Mouse (Mus musculus): ENCODE measurements around the gene Evc. TPM values are rescaled to one million over a fixed set of nuclear protein-coding genes. Genes with fewer than 3 reads are reported as not detected.

Gene Evc
- polyA plus RNA-seq, 1 experiment from 2014 or later = 2.2 TPM

- DNase-seq (ENCODE audit: low spot score) = no peak
- WGBS = 2% methylated on average over 22 of the region's 37 CpGs
- H3K9ac ChIP-seq (replicated peaks; ENCODE audit: low read depth) = no peak overlapping the region
- no peaks in the 10 kb centered on the region for H3K4me1 ChIP-seq (ENCODE audit: insufficient read depth, low read depth, low read length)
- H3K4me3 ChIP-seq (ENCODE audit: low read depth, low read length) = peak overlapping the region; percentile 31
- peak; percentile 46 for ATAC-seq
- peak overlapping the region; percentile 53 for H3K4me2 ChIP-seq (replicated peaks; ENCODE audit: low read depth, low read length)
- H3K9me3 ChIP-seq (ENCODE audit: low read length) = no peaks in the 10 kb centered on the region
- peaks cover 45% of the 10 kb centered on the region for H3K27me3 ChIP-seq (replicated peaks; ENCODE audit: insufficient read depth, low read length)
- no peak overlapping the region for H3K27ac ChIP-seq (ENCODE audit: low read length)
- no peak for TF ChIP-seq EP300 (IDR thresholded peaks at IDR 0.05)
- TF ChIP-seq CTCF (IDR thresholded peaks at IDR 0.05) = no peak
- H3K36me3 ChIP-seq (ENCODE audit: insufficient read depth, low read length) = no peaks in the 10 kb centered on the region
Observed at GRCm38 (mm10) chr5:37246138-37246910, 90.4 kb downstream of the Evc start.

GRCm38 (mm10) chr5:37245651-37246050, 91.0 kb downstream of the Evc start:
- peak overlapping the region; percentile 53 for H3K4me2 ChIP-seq (replicated peaks; ENCODE audit: low read depth, low read length)
- ATAC-seq (peak; percentile 34; the same call in 1 of the 2 replicates), DNase-seq (ENCODE audit: low spot score) (peak; percentile 29)
- no peak for TF ChIP-seq EP300 (IDR thresholded peaks at IDR 0.05)
- TF ChIP-seq CTCF (IDR thresholded peaks at IDR 0.05) = peak; percentile 16; the same call in 1 of the 2 replicates
- no peaks in the 10 kb centered on the region for H3K9me3 ChIP-seq (ENCODE audit: low read length)
- no peaks in the 10 kb centered on the region for H3K4me1 ChIP-seq (ENCODE audit: insufficient read depth, low read depth, low read length)
- peaks cover 50% of the 10 kb centered on the region for H3K27me3 ChIP-seq (replicated peaks; ENCODE audit: insufficient read depth, low read length)
- H3K36me3 ChIP-seq (ENCODE audit: insufficient read depth, low read length) = no peaks in the 10 kb centered on the region
- WGBS = under 1% methylated on average over 39 of the region's 42 CpGs
- peak overlapping the region; percentile 31 for H3K4me3 ChIP-seq (ENCODE audit: low read depth, low read length)
- no peak overlapping the region for H3K9ac ChIP-seq (replicated peaks; ENCODE audit: low read depth)
- H3K27ac ChIP-seq (ENCODE audit: low read length) = no peak overlapping the region

GRCm38 (mm10) chr5:37244666-37245242, 91.9 kb downstream of the Evc start:
- Histone ChIP-seq H3K4me2 (replicated peaks; ENCODE audit: low read depth, low read length) (no peak overlapping the region), H3K36me3 (ENCODE audit: insufficient read depth, low read length) (no peaks in the 10 kb centered on the region), H3K9me3 (ENCODE audit: low read length) (no peaks in the 10 kb centered on the region), H3K9ac (replicated peaks; ENCODE audit: low read depth) (no peak overlapping the region), H3K4me3 (ENCODE audit: low read depth, low read length) (no peak overlapping the region), H3K4me1 (ENCODE audit: insufficient read depth, low read depth, low read length) (no peaks in the 10 kb centered on the region), H3K27ac (ENCODE audit: low read length) (no peak overlapping the region), H3K27me3 (replicated peaks; ENCODE audit: insufficient read depth, low read length) (peaks cover 53% of the 10 kb centered on the region)
- TF ChIP-seq EP300 (IDR thresholded peaks at IDR 0.05) = no peak
- TF ChIP-seq CTCF (IDR thresholded peaks at IDR 0.05) = no peak
- DNase-seq (ENCODE audit: low spot score) = no peak
- 38% methylated on average over 9 of the region's 9 CpGs for WGBS
- no peak for ATAC-seq

- 5% methylated on average over 13 of the region's 13 CpGs for WGBS
- DNase-seq (ENCODE audit: low spot score) (no peak), ATAC-seq (no peak)
- Histone ChIP-seq H3K36me3 (ENCODE audit: insufficient read depth, low read length) (no peaks in the 10 kb centered on the region), H3K4me3 (ENCODE audit: low read depth, low read length) (no peak overlapping the region), H3K4me2 (replicated peaks; ENCODE audit: low read depth, low read length) (no peak overlapping the region), H3K4me1 (ENCODE audit: insufficient read depth, low read depth, low read length) (no peaks in the 10 kb centered on the region), H3K9me3 (ENCODE audit: low read length) (no peaks in the 10 kb centered on the region), H3K27me3 (replicated peaks; ENCODE audit: insufficient read depth, low read length) (peaks cover 53% of the 10 kb centered on the region), H3K9ac (replicated peaks; ENCODE audit: low read depth) (no peak overlapping the region), H3K27ac (ENCODE audit: low read length) (no peak overlapping the region)
- no peak for TF ChIP-seq CTCF (IDR thresholded peaks at IDR 0.05)
- TF ChIP-seq EP300 (IDR thresholded peaks at IDR 0.05) = no peak
Observed at GRCm38 (mm10) chr5:37244161-37244560, 92.5 kb downstream of the Evc start.

- Histone ChIP-seq H3K9ac (replicated peaks; ENCODE audit: low read depth) (no peak overlapping the region), H3K27ac (ENCODE audit: low read length) (no peak overlapping the region), H3K9me3 (ENCODE audit: low read length) (no peaks in the 10 kb centered on the region), H3K36me3 (ENCODE audit: insufficient read depth, low read length) (no peaks in the 10 kb centered on the region), H3K4me1 (ENCODE audit: insufficient read depth, low read depth, low read length) (no peaks in the 10 kb centered on the region), H3K4me3 (ENCODE audit: low read depth, low read length) (no peak overlapping the region), H3K4me2 (replicated peaks; ENCODE audit: low read depth, low read length) (no peak overlapping the region), H3K27me3 (replicated peaks; ENCODE audit: insufficient read depth, low read length) (peaks cover 53% of the 10 kb centered on the region)
- WGBS = 1% methylated on average over 19 of the region's 19 CpGs
- DNase-seq (ENCODE audit: low spot score) (peak; percentile 71), ATAC-seq (no peak; the same call in 1 of the 2 replicates)
- TF ChIP-seq EP300 (IDR thresholded peaks at IDR 0.05) (no peak), CTCF (IDR thresholded peaks at IDR 0.05) (no peak)
Observed at GRCm38 (mm10) chr5:37243169-37243886, 93.4 kb downstream of the Evc start.
